Mouse (Mus musculus) thymus, postnatal 0 days (tissue): ENCODE data around the gene Fam240a. TPM values are rescaled to one million over a fixed set of nuclear protein-coding genes. Genes with fewer than 3 reads are reported as not detected.

ENCODE experiments used
- microRNA-seq: library from miRNA; unstranded; fragments of <30 nt; microRNA quantifications from one replicate; pipeline ENCODE4, GENCODE M21; 2016; ENCODE audit warnings: borderline number of aligned reads
- polyA plus RNA-seq: library from polyadenylated mRNA; unstranded; fragments of >200 nt; fragmentation: Nextera tagmentation; extraction: Ambion mirVana; gene quantifications from 2 replicates; pipeline ENCODE4 v1.2.1, GENCODE M21; 2015

Fam240a gene
- polyA plus RNA-seq, 1 experiment from 2014 or later, result 0.82 TPM

Small RNAs within 50 kb of the gene (microRNA-seq; reads per million reads assigned to microRNA genes)
- gene Gm24269, result not detected

Other genes starting within 250 kb of the Fam240a start
- gene Myl3, start 175.0 kb downstream of the Fam240a start, polyA plus RNA-seq, result 0.94 and 1.4 TPM in 2 replicates
- 2.6 and 2.9 TPM in 2 replicates for gene Pth1r, start 169.7 kb downstream of the Fam240a start, polyA plus RNA-seq
- gene Prss42, start 118.7 kb downstream of the Fam240a start, polyA plus RNA-seq, result not detected in 2 replicates
- 0.14 TPM in 1 of 2 replicates, not detected in the other for gene Prss44, start 102.9 kb downstream of the Fam240a start, polyA plus RNA-seq
- gene Prss43, start 90.2 kb downstream of the Fam240a start, polyA plus RNA-seq, result not detected in 2 replicates
- not detected in 2 replicates for gene Prss45, start 82.3 kb downstream of the Fam240a start, polyA plus RNA-seq
- not detected in 2 replicates for gene Prss46, start 72.4 kb downstream of the Fam240a start, polyA plus RNA-seq
- gene Prss50, start 58.9 kb downstream of the Fam240a start, polyA plus RNA-seq, result 0.14 and 0.18 TPM in 2 replicates
- gene Als2cl, start 37.0 kb downstream of the Fam240a start, polyA plus RNA-seq, result 3.7 and 4.9 TPM in 2 replicates
- 6.2 and 7.1 TPM in 2 replicates for gene Tmie, start 36.7 kb downstream of the Fam240a start, polyA plus RNA-seq
- gene Tdgf1, start 29.3 kb upstream of the Fam240a start, polyA plus RNA-seq, result 0.52 and 0.69 TPM in 2 replicates
- gene Lrrc2, start 34.7 kb upstream of the Fam240a start, polyA plus RNA-seq, result 0.08 and 0.38 TPM in 2 replicates
- 0.14 and 0.20 TPM in 2 replicates for gene Rtp3, start 73.7 kb upstream of the Fam240a start, polyA plus RNA-seq
- 2.4 and 8.0 TPM in 2 replicates for gene Ltf, start 102.4 kb upstream of the Fam240a start, polyA plus RNA-seq
- gene Ccrl2, start 140.7 kb upstream of the Fam240a start, polyA plus RNA-seq, result 1.6 and 2.5 TPM in 2 replicates
- 24.8 and 26.6 TPM in 2 replicates for gene Lrrfip2, start 200.7 kb upstream of the Fam240a start, polyA plus RNA-seq